Mouse (Mus musculus) gonadal fat pad, adult 2 months (tissue): ENCODE measurements around the gene Ccdc149. TPM values are rescaled to one million over a fixed set of nuclear protein-coding genes. Genes with fewer than 3 reads are reported as not detected.

ENCODE experiments used
- DNase-seq: peaks from one replicate; pipeline ENCODE4 v3.0.0-alpha.2; 2012; ENCODE audit warnings: low read depth
- polyA plus RNA-seq: library from polyadenylated mRNA; depleted of rRNA; stranded (reverse); fragments of >200 nt; gene quantifications from 2 replicates; pipeline ENCODE4 v1.2.3, GENCODE M21; 2012

Gene Ccdc149
- polyA plus RNA-seq, 1 experiment, result 3.9 TPM

GRCm38 (mm10) chr5:52370901-52371300, 100.4 kb downstream of the Ccdc149 start:
- DNase-seq, result no peak

DNA sequence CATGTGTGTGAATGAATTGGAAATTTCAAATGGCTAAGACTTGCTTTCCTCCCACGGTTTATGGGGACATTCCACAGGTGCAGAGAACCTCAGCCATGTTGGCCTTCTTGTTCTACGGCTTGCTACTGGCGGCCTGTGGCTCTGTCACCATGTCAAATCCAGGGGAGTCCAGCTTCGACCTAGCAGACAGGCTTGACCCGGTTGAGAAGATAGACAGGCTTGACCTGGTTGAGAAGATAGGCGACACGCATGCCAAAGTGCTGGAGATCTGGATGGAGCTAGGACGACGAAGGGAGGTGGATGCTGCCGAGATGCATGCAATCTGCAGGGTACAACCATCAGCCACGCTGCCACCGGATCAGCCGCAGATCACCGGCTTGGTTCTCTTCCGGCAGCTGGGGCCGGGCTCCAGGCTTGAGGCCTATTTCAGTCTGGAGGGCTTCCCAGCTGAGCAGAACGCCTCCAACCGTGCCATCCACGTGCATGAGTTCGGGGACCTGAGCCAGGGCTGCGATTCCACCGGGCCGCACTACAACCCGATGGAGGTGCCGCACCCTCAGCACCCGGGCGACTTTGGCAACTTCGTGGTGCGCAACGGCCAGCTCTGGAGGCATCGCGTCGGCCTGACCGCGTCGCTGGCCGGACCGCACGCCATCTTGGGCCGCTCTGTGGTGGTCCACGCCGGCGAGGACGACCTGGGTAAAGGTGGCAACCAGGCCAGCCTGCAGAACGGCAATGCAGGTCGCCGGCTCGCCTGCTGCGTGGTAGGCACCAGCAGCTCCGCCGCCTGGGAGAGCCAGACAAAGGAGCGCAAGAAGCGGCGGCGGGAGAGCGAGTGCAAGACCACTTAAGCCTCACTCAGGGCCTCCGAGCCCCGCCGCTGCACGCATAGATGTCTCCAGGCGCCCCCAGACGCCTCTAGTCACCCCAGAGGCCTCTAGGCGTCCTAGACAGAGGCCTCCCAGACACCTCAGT, 103.2 kb downstream of the Ccdc149 start:
- DNase-seq, result no peak

DNA sequence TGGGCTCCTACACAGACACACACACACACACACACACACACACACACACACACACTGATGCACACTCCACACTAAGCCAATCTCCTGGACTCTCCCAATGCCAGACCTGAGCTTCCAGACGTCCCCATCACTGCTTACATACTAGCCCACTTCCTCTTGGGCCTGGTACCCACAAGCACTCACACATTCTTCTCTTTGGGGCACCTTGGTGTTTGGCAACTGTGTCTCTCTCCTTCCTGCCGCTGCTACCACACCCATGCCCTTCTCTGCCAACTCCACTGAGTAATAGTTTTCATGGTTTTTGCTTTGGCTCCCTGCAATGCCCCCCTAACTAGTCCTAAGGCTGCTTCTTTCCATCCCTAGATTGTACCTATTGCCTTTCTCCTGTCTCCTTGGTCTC, 104.7 kb downstream of the Ccdc149 start:
- no peak for DNase-seq

DNA sequence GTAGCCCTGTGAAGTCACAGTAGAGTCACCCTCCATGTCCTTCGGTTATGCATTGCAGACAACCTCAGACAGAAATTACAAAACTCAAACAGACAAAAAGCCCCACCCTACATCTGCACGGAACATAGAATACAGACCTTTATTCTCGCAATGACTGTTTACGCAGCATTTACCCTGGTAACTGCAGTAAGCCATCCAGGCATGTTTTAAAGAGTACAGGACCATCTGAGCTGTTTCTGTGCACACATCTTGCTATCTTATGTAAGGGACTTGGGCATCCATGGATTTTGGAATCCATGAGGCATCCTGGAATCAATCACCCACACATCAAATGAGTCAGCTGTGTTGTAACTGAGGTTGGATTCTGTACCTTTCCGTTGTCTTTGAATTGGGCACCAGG, 105.4 kb downstream of the Ccdc149 start:
- no peak for DNase-seq

DNA sequence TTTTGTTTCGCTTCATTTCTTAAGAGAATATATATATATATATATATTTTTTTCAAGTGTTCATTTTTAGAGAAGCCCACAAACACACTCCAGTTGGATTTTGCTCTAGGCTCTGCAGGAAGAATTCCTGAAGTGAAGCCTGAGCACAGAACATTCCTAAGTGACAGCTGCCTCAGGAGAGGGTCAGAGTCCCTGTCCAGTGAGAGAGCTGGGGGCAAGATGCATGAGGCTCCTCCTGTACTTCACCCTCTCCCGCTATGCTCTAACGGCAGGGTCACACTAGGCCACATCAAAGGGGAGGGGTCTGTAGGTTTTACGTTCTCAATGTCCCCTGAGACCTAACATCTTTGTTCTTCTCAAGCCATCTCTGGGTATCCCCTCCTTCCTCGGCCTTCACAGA, 106.8 kb downstream of the Ccdc149 start:
- DNase-seq, result no peak

DNA sequence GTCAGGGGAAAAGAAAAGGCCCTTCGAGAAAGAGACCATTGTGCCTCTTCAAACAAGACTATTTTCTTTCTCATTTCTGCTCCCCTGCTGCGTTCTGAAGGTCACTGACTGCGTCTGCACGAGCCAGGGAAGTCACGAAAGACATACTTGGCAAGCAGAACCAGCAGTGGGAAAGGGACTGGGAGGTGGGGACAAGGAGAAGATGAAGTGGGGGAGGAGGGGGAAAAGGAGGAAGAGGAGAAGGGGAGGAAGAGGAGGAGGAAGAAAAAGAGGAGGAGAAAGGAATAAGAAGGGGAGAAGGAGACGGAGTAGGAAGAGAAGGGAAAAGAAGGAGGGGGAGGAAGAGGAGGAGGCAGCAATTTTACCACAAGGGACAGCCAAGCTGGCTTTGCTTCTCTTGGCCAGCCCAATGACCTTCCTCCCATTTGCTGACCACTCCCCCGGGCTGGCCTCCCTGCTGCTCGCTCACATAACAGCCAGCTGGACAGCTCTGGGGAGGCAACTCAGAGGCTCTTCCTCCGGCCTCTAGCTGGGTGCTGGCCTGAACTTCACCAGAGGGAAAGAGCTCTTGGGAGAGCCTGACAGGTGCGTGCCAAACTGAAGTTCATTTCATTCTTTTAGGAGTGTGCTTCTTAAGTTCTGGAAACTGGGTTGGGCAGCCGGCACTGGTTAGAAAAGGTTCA, 107.7 kb downstream of the Ccdc149 start, which contains the start of gene Sod3:
TSS of gene Sod3 (plus strand) at position 324 of the 683 bp plus-strand sequence.
- DNase-seq, result no peak

DNA sequence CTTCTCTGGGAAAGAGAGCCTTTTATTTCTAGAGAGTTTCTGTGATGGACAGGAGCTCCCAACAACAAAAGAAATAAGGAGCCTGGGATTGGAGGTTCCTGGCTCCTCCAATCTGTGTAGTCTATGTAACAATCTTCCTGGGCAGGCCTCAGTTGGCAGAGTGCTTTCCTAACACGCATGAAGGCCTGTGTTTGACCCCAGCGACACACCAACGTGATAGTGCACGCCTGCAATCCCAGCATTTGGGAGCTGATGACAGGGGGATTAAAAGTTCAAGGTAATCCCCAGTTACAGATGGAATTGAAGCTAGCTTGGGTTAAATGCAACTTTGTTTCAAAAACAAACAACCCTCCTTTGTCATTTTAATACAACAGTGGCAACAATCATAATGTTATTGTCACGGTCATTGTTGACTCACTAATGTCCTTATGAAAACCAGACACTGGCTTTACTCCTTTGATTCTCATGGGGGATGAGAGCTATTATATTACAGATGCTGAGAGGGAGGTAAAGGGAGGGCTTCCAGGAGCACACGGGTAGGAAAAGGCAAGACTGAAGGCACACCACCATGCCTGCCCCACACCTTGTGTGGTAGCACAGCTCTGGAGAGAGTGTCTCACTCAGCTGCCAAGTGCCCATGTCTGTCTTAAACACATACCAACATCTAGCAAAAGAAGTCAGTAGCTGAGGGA, 108.4 kb downstream of the Ccdc149 start:
- no peak for DNase-seq

- no peak for DNase-seq
These were observed 110.9 kb downstream of the Ccdc149 start for GRCm38 (mm10) chr5:52360286-52361049.

DNA sequence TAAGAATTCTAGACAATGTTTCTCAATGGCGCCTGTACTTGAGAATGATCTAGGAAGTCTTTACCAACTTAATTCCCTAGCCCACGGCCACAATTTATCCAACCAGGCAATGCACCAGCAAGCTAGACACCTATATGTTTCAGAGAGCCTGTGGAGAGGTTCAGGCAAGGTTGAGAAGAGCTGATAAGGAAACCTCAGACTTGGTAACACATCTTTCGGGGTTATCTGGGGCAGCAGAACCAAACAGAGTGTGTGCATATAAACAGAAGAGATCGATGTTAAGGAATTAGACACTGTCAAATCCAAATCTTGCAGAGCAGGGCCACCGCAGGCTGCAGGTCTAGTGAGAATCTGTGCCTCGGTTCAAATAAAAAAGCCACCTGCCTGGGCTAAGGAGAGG, 113.2 kb downstream of the Ccdc149 start:
- DNase-seq, result no peak

DNA sequence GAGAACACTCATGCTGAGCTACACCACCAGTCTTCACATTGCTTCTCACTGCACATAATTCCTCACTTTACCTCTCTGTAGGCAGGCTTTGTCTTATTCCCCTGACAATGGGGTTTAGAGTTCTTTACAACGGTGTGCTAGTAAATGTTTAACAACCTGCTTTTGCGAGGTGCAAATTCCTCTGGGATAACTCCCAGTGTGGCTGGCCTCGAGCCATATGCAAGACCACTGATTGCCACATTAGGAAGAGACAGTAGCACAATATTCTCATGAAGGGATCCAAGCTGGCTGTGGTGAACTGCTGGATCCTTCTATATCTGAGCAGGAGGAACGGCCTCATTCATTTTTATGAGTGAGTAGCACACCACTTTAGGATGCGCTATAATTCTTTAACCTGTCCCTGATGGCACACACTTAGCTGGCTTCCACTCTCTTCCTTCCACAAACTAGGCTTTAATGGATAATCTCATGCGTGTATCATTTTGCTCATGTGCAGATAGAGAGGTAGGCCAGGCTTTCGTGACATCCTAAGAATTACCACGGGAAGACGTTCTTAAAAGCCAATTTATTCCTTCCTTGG, 114.1 kb downstream of the Ccdc149 start:
- no peak for DNase-seq

GRCm38 (mm10) chr5:52355612-52356011, 115.7 kb downstream of the Ccdc149 start:
- no peak for DNase-seq

- DNase-seq, result no peak
These were observed 116.9 kb downstream of the Ccdc149 start for GRCm38 (mm10) chr5:52354441-52354840.

- DNase-seq, result no peak
These were observed 118.6 kb downstream of the Ccdc149 start for GRCm38 (mm10) chr5:52352730-52353129.

DNA sequence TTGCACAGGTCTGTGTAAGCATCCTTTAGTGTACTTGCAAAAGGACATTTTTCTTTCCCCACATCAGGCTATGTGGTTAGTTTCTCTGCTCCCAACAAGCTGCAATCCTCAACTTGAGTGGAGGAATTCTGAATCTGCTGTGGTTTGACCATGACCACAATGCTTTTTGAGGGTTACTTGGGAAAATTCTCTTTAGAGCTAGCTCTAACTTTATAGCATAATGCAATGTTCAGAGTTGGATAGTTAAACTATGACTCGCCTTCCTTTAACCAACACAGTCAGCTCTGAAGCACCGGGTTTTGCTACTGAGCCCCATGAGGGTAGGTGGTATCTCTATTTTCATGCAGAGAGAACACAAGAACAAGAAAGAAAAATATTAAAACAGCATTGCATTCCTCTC, 119.8 kb downstream of the Ccdc149 start:
- no peak for DNase-seq

GRCm38 (mm10) chr5:52350451-52350850, 120.9 kb downstream of the Ccdc149 start:
- no peak for DNase-seq

GRCm38 (mm10) chr5:52346890-52347289, 124.4 kb downstream of the Ccdc149 start:
- DNase-seq, result no peak

DNA sequence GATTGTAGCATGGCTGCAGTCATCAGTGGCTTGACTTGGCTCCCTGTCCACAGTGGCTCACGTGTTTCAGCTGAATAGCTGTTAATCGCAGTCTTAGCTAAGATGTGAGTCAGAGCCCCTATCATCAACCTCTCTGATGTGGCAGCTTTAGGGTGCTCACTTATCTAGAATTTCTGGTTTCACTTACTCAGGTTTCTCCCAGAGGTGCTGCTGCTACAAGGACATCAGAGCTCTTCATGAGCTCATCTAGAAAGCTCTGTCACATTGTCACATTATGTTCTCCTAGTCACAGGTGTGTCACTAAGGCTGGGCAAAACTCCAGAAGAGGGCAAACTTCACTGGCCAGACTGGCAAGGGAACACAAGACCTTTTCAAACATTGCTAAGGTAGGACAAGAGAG, 132.2 kb downstream of the Ccdc149 start:
- DNase-seq, result no peak

- DNase-seq, result no peak
These were observed 135.7 kb downstream of the Ccdc149 start for GRCm38 (mm10) chr5:52335590-52335989.

DNA sequence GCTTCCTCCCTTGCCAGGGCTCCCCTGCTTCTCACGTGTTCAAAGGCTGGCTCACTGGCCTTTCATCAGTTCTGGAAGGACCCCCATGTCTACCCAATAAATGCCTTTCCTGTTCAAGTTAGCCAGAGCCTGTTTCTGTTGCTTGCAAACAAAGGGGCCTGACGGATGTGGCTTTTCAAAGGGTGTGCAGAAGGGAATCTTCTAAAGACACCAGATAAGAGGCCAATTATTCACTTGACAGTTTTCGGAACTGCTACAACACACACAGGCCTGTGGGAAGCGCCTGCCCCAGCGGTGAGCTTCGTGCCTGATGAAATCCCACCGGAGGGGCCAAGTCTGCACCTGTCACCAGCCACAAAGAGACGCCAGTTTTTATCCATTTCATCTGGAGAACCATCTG, 139.2 kb downstream of the Ccdc149 start:
- no peak for DNase-seq
